Mouse (Mus musculus) urinary bladder, postnatal 4 days (tissue): ENCODE results near the gene Sgms1.

Experiments used
- DNase-seq, 2 experiments: peaks; one replicate each; pipeline ENCODE4 v3.0.0; 2021 to 2022; ENCODE audit warnings: low spot score in 2 of 2

Gene Sgms1

GRCm38 (mm10) chr19:32383738-32384137 lies 5.8 kb downstream of the Sgms1 start:
- no peak for DNase-seq

- DNase-seq = no peak
Observed at GRCm38 (mm10) chr19:32381511-32381961, 8.0 kb downstream of the Sgms1 start.

GRCm38 (mm10) chr19:32380748-32381147 lies 8.8 kb downstream of the Sgms1 start:
- DNase-seq = no peak

GRCm38 (mm10) chr19:32379239-32379920 lies 10.1 kb downstream of the Sgms1 start:
- DNase-seq = no peak

- DNase-seq = no peak
Observed at GRCm38 (mm10) chr19:32378581-32378980, 10.9 kb downstream of the Sgms1 start.

- no peak for DNase-seq
Observed at GRCm38 (mm10) chr19:32377701-32378325, 11.7 kb downstream of the Sgms1 start.

GRCm38 (mm10) chr19:32376886-32377535 lies 12.5 kb downstream of the Sgms1 start:
- peak in 1 of 2 experiments; percentile 49 for DNase-seq

- no peak for DNase-seq
Observed at GRCm38 (mm10) chr19:32376054-32376453, 13.5 kb downstream of the Sgms1 start.

GRCm38 (mm10) chr19:32375473-32375985 lies 14.0 kb downstream of the Sgms1 start:
- no peak for DNase-seq

GRCm38 (mm10) chr19:32374751-32375150 lies 14.8 kb downstream of the Sgms1 start:
- no peak for DNase-seq

- no peak for DNase-seq
Observed at GRCm38 (mm10) chr19:32373865-32374655, 15.5 kb downstream of the Sgms1 start.

- no peak for DNase-seq
Observed at GRCm38 (mm10) chr19:32372373-32372772, 17.1 kb downstream of the Sgms1 start.

- DNase-seq = no peak
Observed at GRCm38 (mm10) chr19:32367333-32367732, 22.2 kb downstream of the Sgms1 start.

- DNase-seq = no peak
Observed at GRCm38 (mm10) chr19:32366406-32366805, 23.1 kb downstream of the Sgms1 start.

GRCm38 (mm10) chr19:32365111-32365510 lies 24.4 kb downstream of the Sgms1 start:
- no peak for DNase-seq

- no peak for DNase-seq
Observed at GRCm38 (mm10) chr19:32363587-32363986, 25.9 kb downstream of the Sgms1 start.

GRCm38 (mm10) chr19:32362520-32362919 lies 27.0 kb downstream of the Sgms1 start:
- DNase-seq = no peak

GRCm38 (mm10) chr19:32360989-32361698 lies 28.4 kb downstream of the Sgms1 start:
- no peak for DNase-seq

- DNase-seq = no peak
Observed at GRCm38 (mm10) chr19:32360546-32360945, 29.0 kb downstream of the Sgms1 start.

GRCm38 (mm10) chr19:32358699-32359517 lies 30.6 kb downstream of the Sgms1 start:
- no peak for DNase-seq
